Mouse (Mus musculus) adrenal gland, adult 8-10 months (tissue): Measurements from ENCODE around the gene Bmpr2. TPM values are rescaled to one million over a fixed set of nuclear protein-coding genes. Genes with fewer than 3 reads are reported as not detected.

Experiments
- DNase-seq: peaks from one replicate; pipeline ENCODE4 v3.0.0; 2022
- total RNA-seq, 4 experiments: library from RNA; stranded (reverse); gene quantifications; 2 replicates each; pipeline ENCODE4 v1.2.4; 2022

Gene Bmpr2
- total RNA-seq, 4 experiments from 2014 or later: 64.0 to 68.1 (median 66.2) TPM

- DNase-seq: no peak
These were observed 138.1 kb downstream of the Bmpr2 start for GRCm38 (mm10) chr1:59901082-59901876.

- peak; percentile 25 for DNase-seq
These were observed 139.4 kb downstream of the Bmpr2 start for GRCm38 (mm10) chr1:59902634-59903033.

GRCm38 (mm10) chr1:59904630-59905295 lies 141.6 kb downstream of the Bmpr2 start:
- DNase-seq: no peak

GRCm38 (mm10) chr1:59905916-59906315 lies 142.7 kb downstream of the Bmpr2 start:
- DNase-seq: no peak

GRCm38 (mm10) chr1:59906819-59907521 lies 143.8 kb downstream of the Bmpr2 start:
- no peak for DNase-seq

GRCm38 (mm10) chr1:59907700-59908099 lies 144.5 kb downstream of the Bmpr2 start:
- DNase-seq: no peak

DNA sequence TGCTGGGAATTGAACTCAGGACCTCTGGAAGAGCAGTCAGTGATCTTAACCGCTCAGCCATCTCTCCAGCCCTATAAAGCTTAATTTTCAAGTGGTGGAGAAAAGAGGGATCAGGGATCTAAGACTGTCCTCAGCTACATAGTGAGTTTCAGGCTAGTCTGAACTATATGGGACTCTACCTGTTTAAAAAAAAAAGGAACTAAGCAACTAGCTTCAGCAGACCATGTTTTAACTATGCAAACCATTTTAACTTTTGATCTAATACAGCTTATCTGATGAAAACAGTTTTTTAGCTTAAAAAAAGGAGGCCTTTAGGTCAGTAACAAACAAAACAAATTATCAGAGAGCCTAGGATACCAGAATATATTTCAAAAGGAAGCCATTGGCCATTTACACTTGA lies 147.7 kb downstream of the Bmpr2 start:
- DNase-seq: no peak

DNA sequence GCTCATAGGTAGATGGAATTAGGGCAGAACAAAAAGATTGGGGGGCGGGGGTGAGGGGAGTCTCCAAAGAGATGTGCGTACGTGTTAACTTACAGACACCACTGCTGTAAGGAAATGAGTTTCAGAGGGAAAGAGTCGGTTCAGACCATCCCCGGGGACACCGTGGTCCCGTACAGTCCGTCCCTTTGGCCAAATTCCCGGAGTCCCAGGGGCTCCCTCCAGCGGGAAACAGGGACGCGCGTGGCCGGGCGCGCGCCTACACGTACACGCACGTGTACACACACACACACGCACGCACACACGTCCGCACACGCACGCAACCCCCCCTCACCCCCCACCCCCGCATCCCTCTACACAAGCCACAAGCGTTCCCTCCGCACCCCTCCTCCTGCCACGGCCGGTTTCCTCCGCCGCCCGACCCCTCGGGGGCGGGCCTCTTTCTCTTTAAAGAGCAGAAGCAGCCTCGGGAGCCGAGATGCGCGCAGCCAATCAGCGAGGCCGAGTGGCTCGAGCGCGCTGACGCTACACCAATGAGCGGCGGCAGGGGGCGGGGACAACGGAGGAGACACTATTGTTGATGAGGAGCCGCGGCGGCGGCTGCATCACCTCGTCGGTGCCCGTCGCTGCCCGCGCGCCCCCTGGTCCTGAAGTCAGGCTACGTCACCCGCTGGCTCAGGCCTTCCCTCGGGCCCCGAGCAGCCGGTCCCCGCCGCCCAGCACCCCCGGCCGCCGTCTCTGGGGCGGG lies 149.4 kb downstream of the Bmpr2 start, which contains the start of gene Fam117b:
Gene Fam117b (plus strand): TSS at position 594 of the 745 bp plus-strand sequence.
- peak; percentile 97 for DNase-seq

- DNase-seq: peak; percentile 31
These were observed 150.1 kb downstream of the Bmpr2 start for GRCm38 (mm10) chr1:59913195-59913868.

GRCm38 (mm10) chr1:59913869-59914225 lies 150.6 kb downstream of the Bmpr2 start:
- DNase-seq: no peak

GRCm38 (mm10) chr1:59914799-59915198 lies 151.6 kb downstream of the Bmpr2 start:
- no peak for DNase-seq

DNA sequence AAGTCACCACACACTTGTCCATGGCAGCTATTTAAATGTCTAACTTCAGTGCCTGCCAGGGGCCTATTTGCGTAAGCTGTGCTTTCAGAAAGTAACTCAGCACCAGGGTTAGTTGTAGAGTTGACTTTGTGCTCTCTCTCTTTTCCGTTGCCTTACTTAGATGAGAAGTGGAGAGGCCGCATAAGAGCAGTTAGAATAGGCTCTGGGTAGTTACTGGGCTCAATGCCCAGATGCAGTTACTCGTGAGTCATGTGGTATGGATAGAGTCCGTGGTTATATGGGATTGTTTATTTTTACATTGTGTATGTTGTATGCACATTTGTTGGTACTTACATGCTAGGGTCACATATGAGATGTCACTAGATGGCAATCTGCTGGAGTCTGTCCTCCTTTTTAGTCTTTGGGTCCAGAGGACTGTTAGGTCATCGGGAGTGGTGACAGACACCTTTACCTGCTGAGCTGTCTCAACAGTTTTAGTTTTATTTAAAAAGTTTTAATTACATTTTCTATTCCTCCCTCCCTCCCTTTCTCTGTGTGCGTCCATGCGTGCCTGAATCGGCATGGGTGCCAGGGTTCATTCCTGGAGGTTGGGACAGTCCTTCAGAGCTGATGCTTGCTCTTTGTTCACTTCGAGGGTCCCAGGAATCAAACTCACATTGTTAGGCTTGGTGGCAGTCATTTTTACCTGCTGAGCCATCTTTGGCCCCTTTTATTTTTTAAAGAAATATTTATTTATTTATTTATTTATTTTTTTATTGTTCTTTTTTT lies 152.8 kb downstream of the Bmpr2 start:
- no peak for DNase-seq

- DNase-seq: no peak
These were observed 154.2 kb downstream of the Bmpr2 start for GRCm38 (mm10) chr1:59917401-59917800.

GRCm38 (mm10) chr1:59918075-59918474 lies 154.9 kb downstream of the Bmpr2 start:
- DNase-seq: no peak

GRCm38 (mm10) chr1:59923201-59923600 lies 160.0 kb downstream of the Bmpr2 start:
- no peak for DNase-seq

GRCm38 (mm10) chr1:59923673-59924072 lies 160.5 kb downstream of the Bmpr2 start:
- no peak for DNase-seq

GRCm38 (mm10) chr1:59924411-59924810 lies 161.2 kb downstream of the Bmpr2 start:
- no peak for DNase-seq

DNA sequence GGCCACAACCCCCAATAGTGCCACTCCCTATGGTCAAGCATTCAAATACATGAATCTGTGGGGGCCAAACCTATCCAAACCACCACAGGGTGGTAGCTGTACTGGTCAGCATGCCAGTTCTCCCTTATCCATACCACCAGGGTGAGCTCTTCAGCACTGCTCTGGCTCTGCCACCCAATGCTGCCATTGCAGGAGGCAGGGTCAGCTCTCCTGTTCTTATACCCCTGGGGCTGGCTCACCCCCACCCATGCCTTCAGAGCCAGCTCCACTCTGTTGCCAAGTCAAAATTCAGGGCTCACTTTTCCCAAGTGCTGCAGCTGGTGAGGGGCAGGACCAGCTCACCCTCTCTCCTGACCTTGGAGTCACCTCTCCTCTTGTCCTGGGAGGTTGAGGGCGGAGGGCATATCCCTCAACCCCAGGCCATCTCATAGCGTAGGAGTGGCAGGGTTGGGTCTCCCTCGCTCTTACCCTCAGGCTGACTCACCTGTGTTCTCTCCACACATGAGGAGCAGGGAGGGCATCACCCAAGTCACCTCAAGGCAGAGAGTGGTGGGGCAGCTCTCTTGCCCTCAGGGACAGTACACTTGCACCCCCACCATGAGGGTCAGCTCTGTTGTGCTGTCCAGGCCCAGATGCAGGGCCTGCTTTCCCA lies 162.9 kb downstream of the Bmpr2 start:
- no peak for DNase-seq

- no peak for DNase-seq
These were observed 164.0 kb downstream of the Bmpr2 start for GRCm38 (mm10) chr1:59927131-59927680.
